Mouse (Mus musculus) midbrain, postnatal 0 days (tissue): ENCODE results near the gene Uso1. TPM values are rescaled to one million over a fixed set of nuclear protein-coding genes. Genes with fewer than 3 reads are reported as not detected.

Source experiments
- ATAC-seq: fragments of 200-750 bp; cut with Nextera tagmentation; 2 replicates; pipeline ENCODE4 v1.8.0; 2017; ENCODE audit warnings: moderate number of reproducible peaks, mild to moderate bottlenecking, moderate TSS enrichment, moderate library complexity; ENCODE audit not compliant: low FRiP score
- DNase-seq: peaks from one replicate; pipeline ENCODE4 v3.0.0-alpha.2; 2015; ENCODE audit warnings: low spot score
- H3K27ac ChIP-seq: fragments of 300-500 bp; sonication (generic); 2 replicates; pipeline ENCODE4 v1.5.1; 2014; ENCODE audit warnings: low read depth, mild to moderate bottlenecking, low read length, mixed read lengths
- H3K27me3 ChIP-seq: fragments of 300-500 bp; sonication (generic); 2 replicates; pipeline ENCODE4 v1.6.1; 2014; ENCODE audit warnings: low read length, control low read depth, mixed read lengths; ENCODE audit not compliant: insufficient read depth
- H3K36me3 ChIP-seq: fragments of 300-500 bp; sonication (generic); 2 replicates; pipeline ENCODE4 v1.6.1; 2014; ENCODE audit warnings: low read length, control low read depth, mixed read lengths; ENCODE audit not compliant: insufficient read depth
- H3K4me1 ChIP-seq: fragments of 300-500 bp; sonication (generic); 2 replicates; pipeline ENCODE4 v1.6.1; 2014; ENCODE audit warnings: mild to moderate bottlenecking, control low read depth, antibody characterized with exemption, low read length, mixed read lengths; ENCODE audit not compliant: insufficient read depth
- H3K4me2 ChIP-seq: fragments of 300-500 bp; sonication (generic); 2 replicates; pipeline ENCODE4 v1.6.1; 2014; ENCODE audit warnings: low read depth, mild to moderate bottlenecking, low read length, mixed read lengths; ENCODE audit not compliant: poor library complexity, severe bottlenecking
- H3K4me3 ChIP-seq: fragments of 300-500 bp; sonication (generic); 2 replicates; pipeline ENCODE4 v1.5.1; 2014; ENCODE audit warnings: low read depth, mild to moderate bottlenecking, low read length, moderate library complexity
- H3K9ac ChIP-seq: fragments of 300-500 bp; sonication (generic); replicated peaks from 2 replicates; pipeline ENCODE4 v1.6.1; 2014; ENCODE audit warnings: mild to moderate bottlenecking, low read length, moderate library complexity, mixed read lengths; ENCODE audit not compliant: poor library complexity, severe bottlenecking
- H3K9me3 ChIP-seq: fragments of 300-500 bp; sonication (generic); 2 replicates; pipeline ENCODE4 v1.6.1; 2016; ENCODE audit warnings: low read length, control low read depth
- CTCF ChIP-seq: IDR thresholded peaks from 2 replicates; pipeline ENCODE4 v1.5.1; 2016; ENCODE audit warnings: antibody characterized with exemption, mild to moderate bottlenecking
- WGBS: fragments of 180-500 bp; shearing (Covaris S2); extraction: QIAGEN DNeasy Blood & Tissue Kit; methylation state at CpG from one replicate; pipeline ENCODE4 v1.1.7; 2014; 5-methylcytosine and 5-hydroxymethylcytosine counted together
- polyA plus RNA-seq: library from polyadenylated mRNA; unstranded; fragments of >200 nt; fragmentation: Nextera tagmentation; extraction: Ambion mirVana; gene quantifications from 2 replicates; pipeline ENCODE4 v1.2.1, GENCODE M21; 2015
- total RNA-seq: library from RNA; depleted of rRNA; stranded (reverse); fragments of >200 nt; gene quantifications from 2 replicates; pipeline ENCODE4 v1.2.3, GENCODE M21; 2014

Gene Uso1
- total and polyA plus RNA-seq, 2 experiments from 2014 or later, result 22.4 to 27.0 TPM

DNA sequence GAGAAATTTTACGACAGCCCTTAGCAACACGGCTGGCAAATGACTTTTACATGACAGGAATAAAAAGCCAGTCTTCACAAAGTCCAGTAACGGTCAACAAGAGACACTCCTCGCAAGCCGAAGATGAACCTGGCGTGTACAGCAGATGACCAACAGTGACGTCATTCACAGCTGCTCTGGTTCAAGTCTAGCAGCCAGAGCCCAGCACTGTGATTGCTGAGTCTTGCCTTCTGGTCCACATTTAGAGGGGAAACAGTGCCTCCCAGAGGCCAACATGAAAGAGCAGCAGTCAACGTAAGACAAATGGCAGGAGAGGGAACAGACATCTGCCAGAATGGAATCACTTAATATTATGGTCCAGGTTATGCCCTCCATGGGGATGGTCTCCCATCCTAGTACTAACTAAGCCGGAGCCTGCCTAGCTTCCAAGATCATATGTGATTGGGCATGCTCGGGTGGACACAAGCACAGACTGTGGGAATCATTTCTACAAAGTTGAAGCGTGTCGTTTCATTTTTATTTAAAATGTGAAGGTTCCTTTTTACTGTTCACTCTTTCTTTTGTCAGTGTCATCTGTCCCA lies 19.8 kb upstream of the Uso1 start:
- peak; percentile 72 for TF ChIP-seq CTCF
- no peak overlapping the region for H3K9ac ChIP-seq
- H3K4me3 ChIP-seq, result no peak overlapping the region
- no peaks in the 10 kb centered on the region for H3K27me3 ChIP-seq
- no peak overlapping the region for H3K27ac ChIP-seq
- 0 out of 2 replicates have a peak, but pooled peaks cover under 1% of the 10 kb centered on the region for H3K4me1 ChIP-seq
- H3K9me3 ChIP-seq, result no peaks in the 10 kb centered on the region
- no peaks in the 10 kb centered on the region for H3K36me3 ChIP-seq
- DNase-seq, result peak; percentile 82
- peak; percentile 75 for ATAC-seq
- WGBS, result 64% methylated on average over 12 of the region's 12 CpGs
- H3K4me2 ChIP-seq, result no peak overlapping the region

DNA sequence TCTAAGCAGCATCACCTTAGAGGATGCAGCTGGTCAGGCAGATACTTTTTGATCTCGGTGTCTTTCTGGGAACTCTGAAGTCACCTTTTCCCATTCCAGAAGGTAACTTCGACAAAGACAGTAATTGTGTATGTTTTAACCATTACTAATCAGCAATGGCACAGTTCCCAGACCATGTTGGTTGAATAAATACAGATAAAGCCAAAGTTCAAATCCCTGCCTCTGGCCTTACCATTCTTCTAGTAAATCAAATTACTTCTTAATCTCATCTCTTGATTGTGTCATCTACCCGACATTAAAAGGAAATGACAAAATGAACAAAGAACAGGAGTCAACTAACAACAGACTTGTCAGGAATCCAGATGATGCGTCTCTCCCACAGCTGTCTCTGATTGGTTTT lies 16.1 kb upstream of the Uso1 start:
- WGBS, result 76% methylated on average over 4 of the region's 4 CpGs
- H3K9me3 ChIP-seq, result no peaks in the 10 kb centered on the region
- DNase-seq (no peak), ATAC-seq (no peak)
- no peak overlapping the region for H3K4me2 ChIP-seq
- H3K36me3 ChIP-seq, result no peaks in the 10 kb centered on the region
- no peak overlapping the region for H3K27ac ChIP-seq
- no peak overlapping the region for H3K9ac ChIP-seq
- no peaks in the 10 kb centered on the region for H3K4me1 ChIP-seq
- no peak overlapping the region for H3K4me3 ChIP-seq
- no peaks in the 10 kb centered on the region for H3K27me3 ChIP-seq
- TF ChIP-seq CTCF, result no peak

DNA sequence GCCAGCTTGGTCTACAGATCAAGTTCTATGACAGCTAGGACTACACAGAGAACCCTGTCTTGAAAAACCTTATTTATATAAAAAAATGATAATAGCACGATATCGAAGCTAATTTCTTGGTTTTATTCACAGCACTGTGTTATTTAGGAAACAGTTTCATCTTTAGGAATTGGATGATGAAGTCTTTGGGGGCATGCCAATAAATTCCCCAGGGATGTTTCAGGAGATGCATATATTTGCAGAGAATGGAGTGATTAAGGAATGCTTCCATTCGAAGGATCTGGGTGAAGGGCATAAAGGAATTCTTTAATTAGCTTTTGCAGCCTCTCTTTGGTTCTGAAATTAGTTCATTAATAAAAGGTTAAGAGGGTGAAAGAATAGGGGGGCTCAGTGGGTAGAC lies 12.3 kb upstream of the Uso1 start:
- DNase-seq (no peak), ATAC-seq (no peak)
- Histone ChIP-seq H3K4me1 (no peaks in the 10 kb centered on the region), H3K27ac (no peak overlapping the region), H3K9me3 (no peaks in the 10 kb centered on the region), H3K27me3 (no peaks in the 10 kb centered on the region), H3K36me3 (no peaks in the 10 kb centered on the region), H3K4me3 (no peak overlapping the region), H3K9ac (no peak overlapping the region), H3K4me2 (no peak overlapping the region)
- TF ChIP-seq CTCF, result no peak
- WGBS, result 77% methylated on average over 3 of the region's 3 CpGs

DNA sequence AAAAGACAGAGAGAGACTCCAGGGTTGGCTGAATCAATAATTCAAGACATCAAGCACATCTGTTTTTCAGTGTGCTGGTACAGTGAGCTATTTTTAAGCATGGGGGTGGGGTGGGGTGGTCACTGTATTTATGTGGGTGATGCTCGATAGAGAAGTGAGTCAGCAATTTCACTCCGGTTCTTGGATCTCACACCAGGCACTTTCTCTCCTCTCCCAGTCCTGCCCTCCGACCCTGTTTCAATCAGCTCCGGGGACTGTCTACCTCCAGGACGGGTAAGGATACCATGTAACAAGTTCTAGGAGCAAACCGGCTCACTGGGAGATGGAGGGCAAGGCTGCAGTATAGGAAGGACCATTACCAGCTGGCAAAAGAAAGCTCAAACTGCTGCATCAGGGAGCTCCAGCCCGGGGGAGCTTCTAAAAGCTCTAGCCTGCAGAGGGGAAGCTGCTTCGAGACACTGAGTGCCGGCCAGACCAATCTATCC lies 10.6 kb upstream of the Uso1 start:
- 0 out of 2 replicates have a peak, but pooled peaks cover 3% of the 10 kb centered on the region for H3K36me3 ChIP-seq
- H3K4me3 ChIP-seq, result no peak overlapping the region
- 78% methylated on average over 9 of the region's 9 CpGs for WGBS
- TF ChIP-seq CTCF, result no peak
- H3K9me3 ChIP-seq, result no peaks in the 10 kb centered on the region
- H3K27me3 ChIP-seq, result no peaks in the 10 kb centered on the region
- H3K9ac ChIP-seq, result no peak overlapping the region
- DNase-seq (no peak), ATAC-seq (no peak)
- no peak overlapping the region for H3K4me2 ChIP-seq
- no peak overlapping the region for H3K27ac ChIP-seq
- H3K4me1 ChIP-seq, result no peaks in the 10 kb centered on the region

GRCm38 (mm10) chr5:92127751-92128150 lies 10.0 kb upstream of the Uso1 start:
- ATAC-seq (no peak), DNase-seq (no peak)
- 94% methylated on average over 10 of the region's 10 CpGs for whole genome bisulfite sequencing
- Histone ChIP-seq H3K4me1 (no peaks in the 10 kb centered on the region), H3K4me3 (no peak overlapping the region), H3K9ac (no peak overlapping the region), H3K27ac (no peak overlapping the region), H3K27me3 (no peaks in the 10 kb centered on the region), H3K36me3 (0 out of 2 replicates have a peak, but pooled peaks cover 3% of the 10 kb centered on the region), H3K4me2 (no peak overlapping the region), H3K9me3 (no peaks in the 10 kb centered on the region)
- TF ChIP-seq CTCF, result no peak

DNA sequence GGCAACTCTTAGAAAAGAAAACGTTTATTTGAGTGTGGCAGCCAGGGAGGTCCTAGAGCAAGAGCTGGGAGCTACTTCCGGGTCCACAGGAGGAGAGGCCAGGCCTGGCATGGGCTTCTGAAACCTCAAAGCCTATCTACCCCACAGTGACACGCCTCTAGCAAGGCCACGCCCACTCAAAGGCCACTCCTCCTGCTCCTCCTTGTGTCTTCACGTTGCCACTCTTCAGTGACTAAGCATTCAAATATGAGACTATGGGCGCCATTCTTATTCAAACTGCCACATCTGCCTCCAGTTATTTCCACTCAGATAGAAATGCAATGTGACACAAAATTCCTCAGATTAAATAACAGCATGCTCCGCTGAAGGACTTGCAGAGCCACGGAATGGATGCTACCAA lies 9.2 kb upstream of the Uso1 start:
- no peak overlapping the region for H3K4me3 ChIP-seq
- H3K9ac ChIP-seq, result no peak overlapping the region
- H3K36me3 ChIP-seq, result 0 out of 2 replicates have a peak, but pooled peaks cover 3% of the 10 kb centered on the region
- no peaks in the 10 kb centered on the region for H3K27me3 ChIP-seq
- DNase-seq (peak; percentile 31), ATAC-seq (no peak)
- WGBS, result 16% methylated on average over 8 of the region's 8 CpGs
- H3K9me3 ChIP-seq, result no peaks in the 10 kb centered on the region
- TF ChIP-seq CTCF, result no peak
- H3K4me2 ChIP-seq, result no peak overlapping the region
- H3K27ac ChIP-seq, result no peak overlapping the region
- H3K4me1 ChIP-seq, result no peaks in the 10 kb centered on the region
